Mouse (Mus musculus): ENCODE measurements around the gene Limk2. TPM values are rescaled to one million over a fixed set of nuclear protein-coding genes. Genes with fewer than 3 reads are reported as not detected.

The Limk2 gene
- total RNA-seq, 2 experiments from 2014 or later, result 11.5 to 27.5 TPM

- peak; percentile 56 for ATAC-seq (ENCODE audit: poor library complexity, severe bottlenecking)
Observed at GRCm38 (mm10) chr11:3335651-3336216, 73.3 kb downstream of the Limk2 start.

GRCm38 (mm10) chr11:3334711-3335316, 74.2 kb downstream of the Limk2 start:
- no peak for ATAC-seq (ENCODE audit: poor library complexity, severe bottlenecking)

- no peak for ATAC-seq (ENCODE audit: poor library complexity, severe bottlenecking)
Observed at GRCm38 (mm10) chr11:3334141-3334710, 74.8 kb downstream of the Limk2 start.

- no peak for ATAC-seq (ENCODE audit: poor library complexity, severe bottlenecking)
Observed at GRCm38 (mm10) chr11:3333111-3333695, 75.8 kb downstream of the Limk2 start.

GRCm38 (mm10) chr11:3331756-3332642, 77.0 kb downstream of the Limk2 start:
- peak; percentile 79 for ATAC-seq (ENCODE audit: poor library complexity, severe bottlenecking)

GRCm38 (mm10) chr11:3330991-3331750, 77.8 kb downstream of the Limk2 start:
- no peak for ATAC-seq (ENCODE audit: poor library complexity, severe bottlenecking)

- ATAC-seq (ENCODE audit: poor library complexity, severe bottlenecking), result peak; percentile 52
Observed at GRCm38 (mm10) chr11:3330566-3330965, 78.4 kb downstream of the Limk2 start.

GRCm38 (mm10) chr11:3329891-3330451, 79.0 kb downstream of the Limk2 start, which contains the start of gene Pik3ip1:
Pik3ip1 (plus strand) TSS chr11:3330401.
- no peak for ATAC-seq (ENCODE audit: poor library complexity, severe bottlenecking)

- no peak for ATAC-seq (ENCODE audit: poor library complexity, severe bottlenecking)
Observed at GRCm38 (mm10) chr11:3328806-3329775, 79.9 kb downstream of the Limk2 start.

- no peak for ATAC-seq (ENCODE audit: poor library complexity, severe bottlenecking)
Observed at GRCm38 (mm10) chr11:3328271-3328670, 80.7 kb downstream of the Limk2 start.

GRCm38 (mm10) chr11:3318286-3318685, 90.7 kb downstream of the Limk2 start:
- no peak for ATAC-seq (ENCODE audit: poor library complexity, severe bottlenecking)

- ATAC-seq (ENCODE audit: poor library complexity, severe bottlenecking), result peak; percentile 85
Observed at GRCm38 (mm10) chr11:3314148-3314547, 94.8 kb downstream of the Limk2 start.

- peak; percentile 43; the same call in 1 of the 2 replicates for ATAC-seq (ENCODE audit: poor library complexity, severe bottlenecking)
Observed at GRCm38 (mm10) chr11:3313294-3313693, 95.7 kb downstream of the Limk2 start.

GRCm38 (mm10) chr11:3311586-3312347, 97.2 kb downstream of the Limk2 start:
- ATAC-seq (ENCODE audit: poor library complexity, severe bottlenecking), result no peak

- ATAC-seq (ENCODE audit: poor library complexity, severe bottlenecking), result no peak
Observed at GRCm38 (mm10) chr11:3310789-3311585, 98.0 kb downstream of the Limk2 start.

- no peak for ATAC-seq (ENCODE audit: poor library complexity, severe bottlenecking)
Observed at GRCm38 (mm10) chr11:3309884-3310283, 99.1 kb downstream of the Limk2 start.

GRCm38 (mm10) chr11:3307875-3308274, 101.1 kb downstream of the Limk2 start:
- peak; percentile 78 for ATAC-seq (ENCODE audit: poor library complexity, severe bottlenecking)
